Mouse (Mus musculus): ENCODE measurements around the gene Nrxn3. TPM values are rescaled to one million over a fixed set of nuclear protein-coding genes. Genes with fewer than 3 reads are reported as not detected.

The Nrxn3 gene
- total RNA-seq, 2 experiments from 2014 or later = 0.23 TPM; not detected in 1

GRCm38 (mm10) chr12:89289589-89290274, 567.1 kb downstream of the Nrxn3 start:
- intact Hi-C loops (cut with DNase I) = no loop called here
- no peak for DNase-seq

- no peak for DNase-seq
Measured at GRCm38 (mm10) chr12:89290736-89291574, 568.3 kb downstream of the Nrxn3 start.

GRCm38 (mm10) chr12:89302011-89302410, 579.3 kb downstream of the Nrxn3 start:
- peak; percentile 36 to 61 for DNase-seq
- intact Hi-C loops (cut with DNase I) = no loop called here

More at GRCm38 (mm10) chr12:89290736-89291574, 568.3 kb downstream of the Nrxn3 start:
- intact Hi-C loops (cut with DNase I) = no loop called here

- DNase-seq = no peak
- intact Hi-C loops (cut with DNase I) = no loop called here
Measured at GRCm38 (mm10) chr12:89310200-89310599, 587.5 kb downstream of the Nrxn3 start.

- intact Hi-C loops (cut with DNase I) = no loop called here
- DNase-seq = no peak
Measured at GRCm38 (mm10) chr12:89312586-89312985, 589.9 kb downstream of the Nrxn3 start.

GRCm38 (mm10) chr12:89325864-89326560, 603.3 kb downstream of the Nrxn3 start:
- DNase-seq = no peak

GRCm38 (mm10) chr12:89331474-89332263, 609.0 kb downstream of the Nrxn3 start:
- intact Hi-C loops (cut with DNase I) = no loop called here
- DNase-seq = no peak

More at GRCm38 (mm10) chr12:89325864-89326560, 603.3 kb downstream of the Nrxn3 start:
- intact Hi-C loops (cut with DNase I) = no loop called here

GRCm38 (mm10) chr12:89333486-89333885, 610.8 kb downstream of the Nrxn3 start:
- intact Hi-C loops (cut with DNase I) = no loop called here
- no peak for DNase-seq

- no peak for DNase-seq
- intact Hi-C loops (cut with DNase I) = no loop called here
Measured at GRCm38 (mm10) chr12:89364850-89365249, 642.2 kb downstream of the Nrxn3 start.

GRCm38 (mm10) chr12:89369939-89370338, 647.3 kb downstream of the Nrxn3 start:
- DNase-seq = no peak
- intact Hi-C loops (cut with DNase I) = no loop called here

GRCm38 (mm10) chr12:89376600-89376999, 653.9 kb downstream of the Nrxn3 start:
- DNase-seq = no peak
- intact Hi-C loops (cut with DNase I) = no loop called here

- intact Hi-C loops (cut with DNase I) = no loop called here
- no peak for DNase-seq
Measured at GRCm38 (mm10) chr12:89377051-89377643, 654.5 kb downstream of the Nrxn3 start.

GRCm38 (mm10) chr12:89377687-89378086, 655.0 kb downstream of the Nrxn3 start:
- DNase-seq = no peak
- intact Hi-C loops (cut with DNase I) = no loop called here

GRCm38 (mm10) chr12:89383254-89383653, 660.6 kb downstream of the Nrxn3 start:
- intact Hi-C loops (cut with DNase I) = no loop called here
- DNase-seq = no peak

GRCm38 (mm10) chr12:89395121-89395792, 672.6 kb downstream of the Nrxn3 start:
- intact Hi-C loops (cut with DNase I) = no loop called here
- no peak for DNase-seq

GRCm38 (mm10) chr12:89436519-89436918, 713.8 kb downstream of the Nrxn3 start:
- no peak for DNase-seq
- intact Hi-C loops (cut with DNase I) = no loop called here

- intact Hi-C loops (cut with DNase I) = no loop called here
- no peak for DNase-seq
Measured at GRCm38 (mm10) chr12:89442323-89443038, 719.8 kb downstream of the Nrxn3 start.

- no peak for DNase-seq
- intact Hi-C loops (cut with DNase I) = no loop called here
Measured at GRCm38 (mm10) chr12:89450667-89451298, 728.1 kb downstream of the Nrxn3 start.

Data from gastrocnemius, postnatal 36 days (tissue).